Mouse (Mus musculus) lung, postnatal 0 days (tissue): ENCODE results near the gene Trmt2b.

Source experiments
- CTCF ChIP-seq: IDR thresholded peaks from 2 replicates; pipeline ENCODE4 v1.5.1; 2016; ENCODE audit warnings: antibody characterized with exemption, mild to moderate bottlenecking
- EP300 ChIP-seq: IDR thresholded peaks from 2 replicates; pipeline ENCODE4 v1.6.1; 2016; ENCODE audit warnings: antibody characterized with exemption, mild to moderate bottlenecking, control low read depth

DNA sequence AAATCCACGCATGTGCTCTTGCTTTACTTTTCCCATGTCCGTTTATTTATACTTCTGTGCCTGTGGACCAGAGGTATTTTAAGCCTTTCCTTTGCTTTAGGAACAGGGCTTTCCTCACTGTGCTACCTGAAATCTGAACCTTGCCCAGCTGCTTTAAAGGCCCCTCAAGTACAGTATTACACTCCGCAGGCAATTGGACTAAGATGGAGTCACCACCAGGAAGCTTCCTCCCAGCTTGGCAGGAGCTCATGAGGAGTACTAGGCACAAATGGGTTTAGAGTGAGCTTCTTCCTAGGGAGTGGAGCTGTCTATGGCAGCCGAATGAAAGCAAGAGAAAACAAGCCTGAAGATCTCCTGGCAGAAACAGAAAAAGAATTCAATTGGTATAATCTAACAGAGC lies 20.4 kb upstream of the Trmt2b start:
- TF ChIP-seq EP300, result no peak
- TF ChIP-seq CTCF, result no peak
